Mouse (Mus musculus) liver, adult 2 months (tissue): ENCODE results near the gene Zbtb18. TPM values are rescaled to one million over a fixed set of nuclear protein-coding genes. Genes with fewer than 3 reads are reported as not detected.

Experiments
- DNase-seq: peaks from one replicate; pipeline ENCODE4 v3.0.0-alpha.2; 2011; ENCODE audit warnings: low read depth, low spot score; ENCODE audit errors: extremely low read depth
- H3K27ac ChIP-seq: fragments of 200-500 bp; replicated peaks from 2 replicates; pipeline ENCODE4 v1.5.1; 2012; ENCODE audit warnings: low read depth, mild to moderate bottlenecking, control low read depth, inconsistent platforms, low read length; ENCODE audit not compliant: insufficient read depth
- H3K27me3 ChIP-seq: fragments of 200-500 bp; 2 replicates; pipeline ENCODE4 v1.6.1; 2012; ENCODE audit warnings: mild to moderate bottlenecking, moderate library complexity, low read length, inconsistent platforms; ENCODE audit not compliant: control insufficient read depth, insufficient read depth
- H3K36me3 ChIP-seq: fragments of 200-500 bp; 2 replicates; pipeline ENCODE4 v1.6.1; 2012; ENCODE audit warnings: low read length, inconsistent platforms; ENCODE audit not compliant: control insufficient read depth, insufficient read depth
- H3K4me1 ChIP-seq: fragments of 200-500 bp; 2 replicates; pipeline ENCODE4 v1.6.1; 2011; ENCODE audit warnings: low read length; ENCODE audit not compliant: control insufficient read depth, insufficient read depth
- H3K4me3 ChIP-seq: fragments of 200-500 bp; 2 replicates; pipeline ENCODE4 v1.5.1; 2011; ENCODE audit warnings: low read depth, mild to moderate bottlenecking, control low read depth, low read length, moderate library complexity; ENCODE audit not compliant: insufficient read depth
- H3K79me2 ChIP-seq: fragments of 200-500 bp; 2 replicates; pipeline ENCODE4 v1.6.1; 2012; ENCODE audit warnings: inconsistent platforms, mild to moderate bottlenecking, low read length, moderate library complexity; ENCODE audit not compliant: control insufficient read depth, insufficient read depth
- H3K9ac ChIP-seq: fragments of 200-500 bp; 2 replicates; pipeline ENCODE4 v1.6.1; 2012; ENCODE audit warnings: low read depth, mild to moderate bottlenecking, control low read depth, inconsistent platforms, low read length
- CTCF ChIP-seq: fragments of 200-500 bp; IDR thresholded peaks from 2 replicates; pipeline ENCODE4 v1.5.1; 2011; ENCODE audit warnings: low read depth, low read length, control low read depth
- POLR2A ChIP-seq: fragments of 200-500 bp; IDR thresholded peaks from 2 replicates; pipeline ENCODE4 v1.6.1; 2011; ENCODE audit warnings: low read length, control low read depth; ENCODE audit not compliant: insufficient read depth; ENCODE audit errors: extremely low read depth
- WGBS: fragments of 180-500 bp; shearing (Covaris S2); methylation state at CpG from one replicate; pipeline ENCODE4 v1.1.7; 2018; 5-methylcytosine and 5-hydroxymethylcytosine counted together
- polyA plus RNA-seq: library from polyadenylated mRNA; depleted of rRNA; stranded (reverse); fragments of >200 nt; gene quantifications from 2 replicates; pipeline ENCODE4 v1.2.3, GENCODE M21; 2012
- total RNA-seq: library from RNA; depleted of rRNA; stranded (reverse); fragments of >200 nt; gene quantifications from 2 replicates; pipeline ENCODE4 v1.2.3, GENCODE M21; 2014

Gene Zbtb18
- total and polyA plus RNA-seq, 2 experiments = 4.9 to 9.8 TPM

DNA sequence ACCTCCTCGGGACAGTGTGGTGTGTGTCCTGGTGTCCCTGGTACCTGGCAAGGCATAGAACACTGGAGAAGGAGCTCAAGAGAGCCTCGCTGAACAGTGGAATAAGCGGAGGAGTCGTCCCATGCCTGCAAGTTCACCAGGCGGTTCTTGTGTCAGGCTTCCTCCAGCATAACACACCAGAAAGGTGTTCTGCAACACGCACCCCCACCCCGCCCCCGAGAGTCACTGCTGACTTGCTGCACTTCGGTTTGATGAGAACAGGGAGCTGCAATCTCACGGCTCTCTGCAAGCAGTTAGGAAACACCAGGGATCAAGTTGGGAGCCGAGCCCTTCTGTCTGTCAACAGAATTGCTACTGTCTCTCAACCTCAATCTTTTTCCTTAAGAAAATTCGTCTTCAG lies 22.8 kb upstream of the Zbtb18 start:
- no peak overlapping the region for H3K4me3 ChIP-seq
- no peak for DNase-seq
- WGBS = 66% methylated on average over 12 of the region's 12 CpGs
- no peaks in the 10 kb centered on the region for H3K4me1 ChIP-seq
- no peaks in the 10 kb centered on the region for H3K36me3 ChIP-seq
- TF ChIP-seq CTCF (no peak), POLR2A (no peak)
- H3K27me3 ChIP-seq = no peaks in the 10 kb centered on the region
- no peak overlapping the region for H3K9ac ChIP-seq
- no peak overlapping the region for H3K27ac ChIP-seq
- H3K79me2 ChIP-seq = no peaks in the 10 kb centered on the region

- TF ChIP-seq CTCF = no peak
- no peak for TF ChIP-seq POLR2A
- H3K4me1 ChIP-seq = no peaks in the 10 kb centered on the region
- H3K27ac ChIP-seq = no peak overlapping the region
- no peaks in the 10 kb centered on the region for H3K36me3 ChIP-seq
- no peak overlapping the region for H3K9ac ChIP-seq
- no peaks in the 10 kb centered on the region for H3K79me2 ChIP-seq
- H3K4me3 ChIP-seq = no peak overlapping the region
- H3K27me3 ChIP-seq = no peaks in the 10 kb centered on the region
- WGBS = 80% methylated on average over 6 of the region's 6 CpGs
- DNase-seq = no peak
Measured at GRCm38 (mm10) chr1:177420126-177420525, 22.0 kb upstream of the Zbtb18 start.

DNA sequence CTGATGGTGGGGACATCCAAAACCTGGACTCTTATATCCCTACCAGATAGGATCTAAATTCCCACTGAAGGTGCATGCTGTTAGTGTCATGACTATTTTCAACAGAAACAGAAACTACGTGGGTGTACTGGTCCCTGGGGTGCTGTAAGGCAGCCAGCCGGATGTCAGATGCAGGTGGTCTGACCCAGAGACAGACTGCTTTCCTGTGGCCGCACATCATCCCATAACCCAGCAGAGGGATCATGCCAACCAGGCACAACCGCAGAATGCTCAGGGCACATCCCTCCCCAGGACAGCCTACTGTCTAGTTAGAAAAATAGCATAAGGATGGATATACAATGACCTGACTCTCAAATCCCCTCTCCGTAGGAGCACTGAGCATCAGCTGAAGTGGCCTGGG lies 14.3 kb upstream of the Zbtb18 start:
- H3K9ac ChIP-seq = no peak overlapping the region
- H3K4me1 ChIP-seq = no peaks in the 10 kb centered on the region
- DNase-seq = no peak
- H3K27me3 ChIP-seq = no peaks in the 10 kb centered on the region
- no peaks in the 10 kb centered on the region for H3K79me2 ChIP-seq
- 78% methylated on average over 5 of the region's 5 CpGs for WGBS
- H3K36me3 ChIP-seq = no peaks in the 10 kb centered on the region
- H3K4me3 ChIP-seq = no peak overlapping the region
- TF ChIP-seq CTCF (no peak), POLR2A (no peak)
- H3K27ac ChIP-seq = no peak overlapping the region

DNA sequence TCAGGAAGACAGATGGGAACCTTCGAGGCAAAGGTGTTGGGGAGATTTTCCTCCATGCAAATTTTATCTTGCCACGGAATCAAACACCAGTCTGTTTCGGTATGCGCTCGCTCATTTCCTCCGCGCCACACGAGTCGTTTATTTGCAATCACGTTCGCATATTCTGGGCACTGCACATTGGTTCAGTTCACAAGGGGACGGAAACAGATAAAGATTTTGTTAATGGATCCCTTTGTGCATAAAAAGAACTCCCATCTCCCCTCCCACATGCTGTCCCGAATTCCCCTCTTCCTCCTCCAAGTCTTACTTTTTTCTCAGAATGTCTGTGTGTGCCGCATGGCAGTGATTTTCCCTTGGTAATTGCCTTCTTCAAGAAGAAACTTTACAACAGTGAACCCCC lies 13.8 kb upstream of the Zbtb18 start:
- Histone ChIP-seq H3K79me2 (no peaks in the 10 kb centered on the region), H3K4me1 (no peaks in the 10 kb centered on the region), H3K36me3 (no peaks in the 10 kb centered on the region), H3K27ac (no peak overlapping the region), H3K27me3 (no peaks in the 10 kb centered on the region), H3K4me3 (no peak overlapping the region), H3K9ac (no peak overlapping the region)
- WGBS = 79% methylated on average over 14 of the region's 14 CpGs
- no peak for TF ChIP-seq CTCF
- TF ChIP-seq POLR2A = no peak
- DNase-seq = no peak

DNA sequence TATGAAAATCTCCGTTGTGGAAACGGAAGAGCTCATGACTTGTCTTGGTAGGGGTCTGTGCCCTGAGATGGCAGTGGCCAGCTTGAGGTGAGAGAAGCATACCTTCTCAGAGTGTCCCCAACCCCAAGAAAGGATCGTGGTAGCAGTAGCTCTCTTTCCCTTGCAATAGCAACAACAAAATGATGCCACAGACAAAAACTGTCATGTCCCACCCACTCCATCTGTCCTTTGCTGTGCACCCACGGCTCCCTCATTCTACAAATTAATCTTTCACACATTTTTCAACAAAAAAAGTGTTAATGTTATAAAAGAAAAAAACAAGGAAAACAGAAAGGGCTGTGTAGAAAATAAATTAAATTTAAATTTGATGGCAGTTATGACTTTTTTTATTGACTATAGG lies 13.1 kb upstream of the Zbtb18 start:
- H3K27ac ChIP-seq = no peak overlapping the region
- H3K4me1 ChIP-seq = no peaks in the 10 kb centered on the region
- H3K4me3 ChIP-seq = no peak overlapping the region
- no peaks in the 10 kb centered on the region for H3K27me3 ChIP-seq
- WGBS = 82% methylated on average over 4 of the region's 4 CpGs
- no peak for DNase-seq
- H3K9ac ChIP-seq = no peak overlapping the region
- TF ChIP-seq POLR2A (no peak), CTCF (no peak)
- H3K79me2 ChIP-seq = no peaks in the 10 kb centered on the region
- no peaks in the 10 kb centered on the region for H3K36me3 ChIP-seq

- no peak overlapping the region for H3K27ac ChIP-seq
- H3K27me3 ChIP-seq = no peaks in the 10 kb centered on the region
- TF ChIP-seq CTCF = no peak
- no peak for TF ChIP-seq POLR2A
- no peaks in the 10 kb centered on the region; the same call in 1 of the 2 replicates for H3K79me2 ChIP-seq
- no peaks in the 10 kb centered on the region for H3K36me3 ChIP-seq
- H3K9ac ChIP-seq = no peak overlapping the region
- WGBS = 0% methylated on average over 2 of the region's 2 CpGs
- no peak overlapping the region for H3K4me3 ChIP-seq
- DNase-seq = no peak
- peaks cover 10% of the 10 kb centered on the region for H3K4me1 ChIP-seq
Measured at GRCm38 (mm10) chr1:177440411-177440810, 1.7 kb upstream of the Zbtb18 start.
